Mouse (Mus musculus) mature B cell (primary cell): ENCODE measurements around the gene Gtf3c6.
"Not testable (repeated sequence)": the region's sequence is repeated elsewhere in the genome, so short reads cannot be mapped to it uniquely, and the experiment has no call there.

ENCODE experiments used
- in situ Hi-C: fragments of 300-500 bp; cut with MboI; formaldehyde crosslinking; loops from 2 replicates; pipeline ENCODE4 v1.14.3; 2019

Gene Gtf3c6

DNA sequence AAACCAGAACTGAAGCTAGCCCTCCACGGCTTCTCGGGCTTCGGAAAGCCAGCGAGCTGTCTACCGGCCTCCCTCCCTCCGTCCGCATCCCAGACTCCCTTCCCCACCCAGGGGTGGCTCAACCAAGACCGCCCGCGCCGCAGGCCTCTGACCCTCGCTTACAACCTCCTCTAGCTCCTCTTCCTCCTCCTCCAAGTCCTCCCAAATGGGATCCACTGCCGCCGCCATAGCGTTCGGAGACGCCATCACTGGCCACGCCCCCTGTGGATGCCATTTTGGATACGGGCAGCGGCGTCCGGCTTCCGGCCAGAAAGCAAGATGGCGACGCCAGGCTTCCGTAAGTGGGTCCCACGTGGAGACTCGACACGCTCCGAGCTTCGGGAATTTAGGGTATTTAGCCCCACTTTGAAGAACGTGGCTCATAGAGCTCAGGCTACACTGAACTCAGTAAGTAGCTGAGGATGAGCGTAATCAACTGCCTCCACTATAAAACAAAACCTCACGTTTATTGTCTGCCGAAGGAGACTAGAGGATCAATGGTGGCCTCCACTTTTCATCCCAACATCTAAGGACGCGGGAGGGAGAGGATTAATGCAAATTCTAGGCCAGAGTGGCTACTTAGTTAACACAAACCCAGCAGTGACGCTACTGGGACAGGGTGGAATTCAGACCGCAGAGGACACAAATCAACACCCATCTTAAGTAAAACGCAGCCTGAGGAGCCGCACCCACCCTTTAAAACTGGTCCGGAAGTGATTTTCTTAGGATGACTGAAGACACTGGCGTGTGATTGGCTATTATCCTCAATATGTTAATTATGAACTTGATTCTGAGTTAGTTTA, at the start of gene Gtf3c6:
TSS of gene Gtf3c6 (minus strand) at position 695 of the 842 bp plus-strand sequence.
- in situ Hi-C loops = loop anchor here (5.0 kb wide), 1 partner anchor 265 kb away; no protein-coding TSS in a partner anchor

- in situ Hi-C loops = no loop called here
Measured at GRCm38 (mm10) chr10:40305989-40306388, 48.1 kb upstream of the Gtf3c6 start.

GRCm38 (mm10) chr10:40302140-40302985, 44.5 kb upstream of the Gtf3c6 start, which contains the start of gene Amd1:
Gene Amd1 (minus strand): TSS chr10:40302186.
- in situ Hi-C loops = no loop called here

- in situ Hi-C loops = not testable (repeated sequence)
Measured at GRCm38 (mm10) chr10:40301181-40302075, 43.5 kb upstream of the Gtf3c6 start.

DNA sequence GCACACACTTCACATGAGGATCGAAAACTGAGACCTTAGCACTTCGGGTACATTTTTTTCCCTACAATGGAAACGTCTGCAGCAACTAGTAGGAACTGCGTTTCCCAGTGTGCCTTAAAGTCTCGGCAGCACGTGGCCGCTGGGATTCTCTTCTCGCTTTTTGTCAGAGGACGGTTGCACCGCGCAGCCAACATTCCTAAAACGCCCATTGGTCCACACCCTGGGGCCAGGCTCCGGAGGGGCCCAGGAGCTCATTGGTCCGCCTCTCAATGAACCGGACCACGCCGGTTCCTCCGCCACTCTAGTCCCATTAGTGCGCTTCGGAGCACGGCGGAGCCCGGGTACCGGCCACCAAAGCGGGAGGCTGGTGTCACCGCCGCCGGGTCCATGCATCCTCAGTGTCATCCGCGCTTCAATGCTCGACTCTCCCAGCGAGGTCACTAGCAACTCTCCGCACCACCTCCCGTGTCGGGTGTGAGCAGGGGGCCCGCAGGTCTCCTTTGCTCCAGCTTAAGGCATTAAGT, 42.8 kb upstream of the Gtf3c6 start:
- in situ Hi-C loops = no loop called here

- in situ Hi-C loops = no loop called here
Measured at GRCm38 (mm10) chr10:40292640-40293039, 34.7 kb upstream of the Gtf3c6 start.

DNA sequence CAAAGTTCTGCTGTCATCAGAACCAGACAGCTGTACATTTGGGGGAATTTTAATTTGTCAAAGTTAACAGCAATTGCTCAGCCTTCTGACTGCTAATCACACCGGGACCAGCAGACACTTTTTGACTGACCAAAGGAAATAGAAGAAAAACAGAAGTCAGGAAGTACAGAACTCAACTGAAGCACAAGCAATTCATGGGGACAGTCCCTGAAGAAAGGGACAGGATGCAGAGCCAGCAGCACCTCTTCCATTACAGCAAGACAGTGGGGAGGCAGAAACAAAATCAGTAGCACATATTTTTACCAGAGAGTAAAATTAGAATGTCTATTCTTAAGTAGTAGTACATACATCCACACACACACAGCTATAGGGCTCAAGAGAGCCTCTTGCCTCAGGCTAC, 28.9 kb upstream of the Gtf3c6 start:
- in situ Hi-C loops = no loop called here

- in situ Hi-C loops = no loop called here
Measured at GRCm38 (mm10) chr10:40285571-40285970, 27.7 kb upstream of the Gtf3c6 start.

DNA sequence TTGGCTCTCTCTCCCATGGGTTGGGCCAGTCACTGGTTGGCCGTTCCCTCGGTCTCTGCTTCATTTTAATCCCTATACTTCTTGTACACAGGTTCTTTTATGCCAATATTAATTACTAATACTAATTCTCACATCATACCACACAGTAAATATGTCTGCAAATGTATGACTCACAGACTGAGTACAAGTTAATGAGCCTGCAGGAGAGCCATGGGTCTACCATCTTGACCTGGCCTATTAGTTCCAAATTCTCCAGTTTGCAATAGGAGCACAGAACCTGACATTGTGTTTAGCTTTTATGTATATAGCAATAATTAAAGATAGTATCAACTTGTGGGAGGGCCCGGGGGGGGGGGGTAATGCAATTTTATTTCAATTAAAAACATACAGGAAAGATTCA, 27.1 kb upstream of the Gtf3c6 start:
- in situ Hi-C loops = no loop called here

GRCm38 (mm10) chr10:40284179-40284831, 26.4 kb upstream of the Gtf3c6 start:
- in situ Hi-C loops = no loop called here

DNA sequence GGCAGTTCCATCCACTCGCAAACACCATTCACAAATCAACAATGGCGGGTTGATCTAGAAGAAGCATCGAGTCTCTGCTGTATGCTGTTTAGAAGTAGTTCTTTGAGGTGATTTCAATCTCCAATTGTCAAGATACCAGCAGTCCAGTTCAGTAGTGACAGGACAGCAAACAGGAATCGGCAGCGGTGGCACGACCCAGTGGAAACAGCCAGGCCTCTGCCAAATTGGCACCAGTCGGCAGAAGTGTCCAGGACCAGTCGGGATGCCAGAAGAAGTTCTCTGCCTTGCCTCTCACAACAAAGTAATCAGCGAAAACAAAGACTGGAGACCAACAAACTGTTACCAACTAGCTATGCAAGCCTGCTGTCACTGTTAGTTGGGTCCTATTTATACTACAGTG, 25.7 kb upstream of the Gtf3c6 start:
- in situ Hi-C loops = no loop called here

- in situ Hi-C loops = no loop called here
Measured at GRCm38 (mm10) chr10:40281565-40281964, 23.7 kb upstream of the Gtf3c6 start.

DNA sequence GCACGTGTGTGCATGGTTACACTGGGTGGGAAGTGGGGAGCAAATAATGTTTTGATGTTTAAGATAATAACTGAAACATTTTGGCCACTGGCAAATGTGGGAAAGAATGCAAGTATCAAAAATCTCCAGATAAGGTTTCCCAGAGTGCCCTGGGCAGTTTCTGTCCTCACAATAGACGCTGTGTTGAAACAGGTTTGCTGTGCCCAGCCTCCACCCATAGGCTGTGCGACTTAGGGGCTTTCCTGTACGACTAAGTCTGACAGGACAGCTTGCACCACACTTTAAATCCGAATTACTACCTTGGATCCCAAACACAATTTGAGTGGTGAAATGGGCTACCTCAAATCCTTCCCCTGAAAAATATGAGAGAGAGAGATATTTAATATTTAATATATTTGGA, 20.4 kb upstream of the Gtf3c6 start:
- in situ Hi-C loops = no loop called here

- in situ Hi-C loops = no loop called here
Measured at GRCm38 (mm10) chr10:40275991-40276390, 18.1 kb upstream of the Gtf3c6 start.

- in situ Hi-C loops = no loop called here
Measured at GRCm38 (mm10) chr10:40273938-40274337, 16.0 kb upstream of the Gtf3c6 start.

DNA sequence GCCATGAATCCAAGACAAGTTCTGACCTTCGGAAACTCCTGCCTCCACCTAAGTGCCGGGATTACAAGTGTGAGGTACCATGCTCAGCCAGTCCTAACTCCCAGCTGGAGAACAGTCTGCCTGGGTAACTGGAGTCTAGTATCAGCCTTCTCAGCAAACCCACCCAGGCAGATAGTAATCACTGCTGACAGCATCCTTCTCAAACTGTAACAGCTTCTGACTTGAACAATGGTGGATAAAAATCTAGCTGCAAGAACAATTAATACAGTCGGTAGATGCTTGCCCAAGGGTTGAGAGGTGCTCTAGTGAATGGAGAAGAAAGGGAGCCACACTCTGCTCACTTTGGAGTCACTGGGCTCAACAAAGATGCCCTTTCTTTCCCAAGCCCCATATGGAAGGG, 13.3 kb upstream of the Gtf3c6 start:
- in situ Hi-C loops = no loop called here

- in situ Hi-C loops = no loop called here
Measured at GRCm38 (mm10) chr10:40264920-40265319, 7.0 kb upstream of the Gtf3c6 start.

DNA sequence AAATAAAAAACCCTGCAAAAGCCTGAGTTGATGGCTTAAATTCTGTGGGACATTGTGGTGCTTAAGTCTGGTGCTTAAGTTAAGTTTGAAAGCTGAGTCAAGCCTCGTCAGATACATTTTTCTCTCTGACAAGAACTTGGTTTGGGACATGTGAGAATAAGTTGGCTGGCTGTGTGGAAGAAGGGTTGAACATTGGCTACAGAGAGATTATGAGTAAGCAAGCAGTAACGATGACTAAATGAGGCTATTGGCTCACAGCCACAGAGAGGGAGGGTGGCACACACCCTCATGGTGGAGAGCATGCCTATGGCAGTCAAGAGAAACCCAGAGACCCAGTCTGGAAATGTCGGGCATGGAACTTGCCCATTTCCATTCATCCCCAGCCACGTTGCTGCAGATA, 5.8 kb upstream of the Gtf3c6 start:
- in situ Hi-C loops = no loop called here

- in situ Hi-C loops = no loop called here
Measured at GRCm38 (mm10) chr10:40262200-40262599, 4.3 kb upstream of the Gtf3c6 start.

- in situ Hi-C loops = no loop called here
Measured at GRCm38 (mm10) chr10:40260305-40260704, 2.4 kb upstream of the Gtf3c6 start.

DNA sequence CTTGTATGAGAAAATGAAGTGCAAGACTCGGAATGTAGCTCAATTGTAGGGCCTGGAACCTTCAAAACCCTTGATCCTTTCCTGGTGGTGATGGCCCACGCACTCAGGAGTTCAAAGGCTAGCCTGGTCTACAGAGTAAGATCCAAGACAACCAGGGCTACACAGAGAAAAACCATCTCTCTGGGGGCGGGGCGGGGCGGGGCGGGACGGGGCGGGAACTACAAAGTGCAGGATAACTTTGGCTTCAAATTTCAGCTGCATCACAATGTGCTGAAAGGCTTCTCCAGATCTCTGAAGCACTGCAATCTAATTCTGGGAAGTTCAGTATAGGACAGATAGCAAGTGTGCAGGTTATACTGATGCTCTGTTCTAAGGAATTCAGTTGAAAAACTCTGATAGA, 1.6 kb upstream of the Gtf3c6 start:
- in situ Hi-C loops = loop anchor here (5.0 kb wide), 1 partner anchor 263 kb away; no protein-coding TSS in a partner anchor
